Mouse (Mus musculus) lung, postnatal 36 days (tissue): Measurements from ENCODE around the gene Cc2d1a.

Experiments
- DNase-seq: peaks from one replicate; pipeline ENCODE4 v3.0.0; 2022; ENCODE audit warnings: mixed read lengths

Cc2d1a gene

DNA sequence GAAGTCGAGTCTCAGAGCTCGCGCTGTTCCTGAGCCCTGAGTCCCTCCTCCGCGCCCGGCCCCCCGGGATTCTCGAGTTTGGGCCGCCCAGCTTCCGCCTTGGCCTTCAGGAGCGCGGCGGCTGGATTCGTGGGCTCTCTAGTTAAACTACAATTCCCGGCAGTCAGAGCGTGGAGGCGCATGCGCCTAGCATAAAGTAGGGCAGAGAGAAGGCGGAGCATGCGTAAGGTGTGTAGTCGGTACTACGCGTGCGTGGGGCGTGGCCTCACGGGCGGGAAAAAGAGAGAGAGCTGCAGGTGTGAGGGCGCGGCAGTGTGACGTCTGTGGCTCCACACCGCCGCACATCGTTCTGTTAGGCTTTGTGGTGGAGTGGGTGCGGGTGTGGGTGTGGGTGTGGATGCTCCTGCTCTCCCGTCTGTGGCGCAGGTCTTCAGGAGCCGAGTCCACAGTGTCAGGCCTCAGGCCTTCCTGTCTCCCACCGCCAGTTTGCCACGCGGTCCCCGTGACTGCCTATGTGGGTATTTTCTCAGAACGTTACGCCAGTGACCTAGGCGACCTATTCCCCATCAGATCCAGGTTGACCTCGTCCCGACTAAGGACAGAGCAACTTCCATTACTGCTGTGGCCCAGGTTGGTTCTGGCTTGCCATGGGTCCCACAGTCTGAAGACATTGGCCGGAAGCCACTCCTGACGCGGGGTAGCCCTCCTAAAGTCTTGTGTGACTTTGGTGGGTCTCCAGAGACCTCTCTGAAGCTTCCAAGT is at the start of gene Cc2d1a, which contains the start of gene 4930432K21Rik:
Cc2d1a (minus strand) TSS at position 168 of the 762 bp plus-strand sequence.
4930432K21Rik (plus strand) TSS at position 257 of the 762 bp plus-strand sequence.
- DNase-seq = peak; percentile 98

DNA sequence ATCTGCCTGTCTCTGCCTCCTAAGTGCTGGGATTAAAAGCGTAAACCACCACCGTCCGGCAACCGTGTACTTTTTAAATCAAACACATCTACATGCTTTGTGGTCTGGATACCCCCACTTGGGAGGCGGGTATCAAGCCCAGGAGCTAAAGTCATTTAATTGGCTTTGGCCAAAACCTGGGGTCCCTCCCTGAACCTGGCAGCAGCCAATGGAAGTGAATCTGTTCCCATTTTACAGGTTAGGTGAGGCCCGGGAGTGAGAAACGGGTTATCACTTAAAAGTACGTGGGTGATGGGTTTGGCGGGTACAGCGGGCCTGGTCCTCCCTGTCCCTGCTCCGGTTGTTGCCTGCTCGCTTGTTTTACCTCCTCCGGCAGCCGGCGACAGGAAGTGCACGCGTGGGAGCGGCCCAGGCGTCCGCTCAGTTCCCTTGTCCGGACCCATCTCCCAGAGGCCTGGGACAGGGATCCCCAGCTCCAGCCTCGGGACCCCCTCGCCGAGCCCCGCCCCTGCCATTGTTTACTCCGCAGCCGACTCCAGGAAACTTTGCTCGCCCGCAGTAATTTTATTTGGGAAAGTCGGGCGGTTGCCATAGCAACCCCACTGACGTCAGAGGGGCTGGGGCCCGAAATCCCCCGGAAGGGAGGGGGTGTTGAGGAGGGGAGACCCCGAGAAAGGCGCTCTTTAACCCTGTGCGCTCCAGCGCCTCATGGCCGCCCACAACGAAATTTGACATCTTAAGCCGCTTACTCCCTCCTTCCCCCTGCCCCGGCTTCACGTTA is 49.6 kb upstream of the Cc2d1a start:
- DNase-seq = peak; percentile 93

DNA sequence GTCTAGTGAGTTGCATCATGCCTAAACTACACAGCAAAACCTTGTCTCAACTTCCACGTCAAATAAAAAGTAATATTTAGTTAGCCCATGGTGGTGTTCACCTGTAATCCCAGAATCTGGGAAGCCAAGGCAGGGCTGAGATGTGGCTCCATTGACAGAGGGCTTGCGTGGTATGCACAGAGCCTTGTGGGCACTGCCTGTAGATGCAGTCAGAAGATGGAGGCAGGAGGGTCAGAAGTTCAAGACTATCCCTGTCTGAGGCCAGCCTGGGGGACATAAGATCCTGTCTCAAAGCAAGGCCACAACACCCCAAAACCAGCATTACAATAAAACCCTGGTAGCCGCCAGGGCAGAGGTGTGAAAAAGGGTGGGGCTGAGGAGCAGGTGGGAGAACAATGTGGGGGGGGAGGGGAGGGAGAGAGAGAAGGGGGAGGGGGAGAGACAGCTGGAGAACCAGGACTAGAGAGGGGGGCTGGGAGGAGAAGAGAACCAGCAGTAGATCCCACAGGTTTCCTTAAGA is 46.5 kb upstream of the Cc2d1a start:
- no peak for DNase-seq

DNA sequence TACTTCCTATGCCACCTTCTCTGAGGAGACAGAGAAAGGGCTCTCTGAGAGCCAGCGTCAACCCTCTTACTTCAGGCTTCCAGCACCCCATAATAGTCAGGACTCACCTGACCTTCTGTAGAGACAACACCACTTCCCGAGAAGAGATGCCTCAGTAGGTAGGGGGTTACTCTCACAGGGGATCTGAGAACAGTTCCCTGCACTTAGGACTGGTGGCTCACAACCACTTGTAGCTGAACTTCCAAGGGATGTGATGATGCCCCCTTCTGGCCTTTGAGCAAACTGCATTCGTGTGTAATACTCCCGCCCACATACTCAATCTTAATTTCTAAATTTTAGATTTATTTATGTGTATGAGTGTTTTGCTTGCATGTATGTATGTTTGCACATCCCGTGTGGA is 45.8 kb upstream of the Cc2d1a start:
- no peak for DNase-seq

DNA sequence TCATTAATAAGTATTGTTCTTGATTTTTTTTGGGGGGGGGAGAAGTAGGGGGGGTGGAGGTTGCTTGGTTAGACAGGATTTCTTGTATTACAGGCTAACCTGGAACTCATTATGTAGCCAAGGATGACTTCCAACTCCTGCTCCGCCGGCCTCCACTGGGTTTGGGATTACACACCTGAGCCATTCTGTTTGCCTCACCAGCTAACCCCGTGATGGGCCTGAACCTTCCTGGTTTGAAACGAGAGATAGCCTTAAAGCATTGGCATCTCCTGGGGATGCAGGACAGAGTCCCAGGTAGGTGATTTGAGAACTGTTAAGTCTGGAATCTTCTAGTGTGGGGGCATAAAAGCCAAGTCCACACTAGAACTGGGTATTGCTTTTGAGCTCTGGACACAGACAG is 45.4 kb upstream of the Cc2d1a start:
- DNase-seq = no peak

DNA sequence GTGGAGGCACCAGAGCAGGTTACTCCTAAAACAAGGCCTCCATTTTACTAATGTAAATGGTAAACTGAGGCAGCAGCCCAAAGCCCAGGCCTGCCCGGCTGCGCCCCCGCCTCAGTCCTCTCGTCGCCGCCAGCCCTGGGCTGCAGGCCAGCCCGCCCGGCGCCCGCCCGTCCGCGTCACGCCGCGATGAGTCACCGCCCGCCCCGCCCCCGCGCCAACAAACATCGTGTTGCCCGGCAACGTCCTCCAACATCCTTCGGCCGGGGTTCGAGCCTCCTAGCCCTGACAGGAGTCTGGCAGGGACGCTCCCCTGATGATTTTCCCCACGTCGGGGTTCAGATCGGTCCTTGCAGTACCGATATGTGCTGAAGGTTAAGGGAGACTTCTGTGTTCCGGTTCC is 44.8 kb upstream of the Cc2d1a start:
- DNase-seq = peak; percentile 90

DNA sequence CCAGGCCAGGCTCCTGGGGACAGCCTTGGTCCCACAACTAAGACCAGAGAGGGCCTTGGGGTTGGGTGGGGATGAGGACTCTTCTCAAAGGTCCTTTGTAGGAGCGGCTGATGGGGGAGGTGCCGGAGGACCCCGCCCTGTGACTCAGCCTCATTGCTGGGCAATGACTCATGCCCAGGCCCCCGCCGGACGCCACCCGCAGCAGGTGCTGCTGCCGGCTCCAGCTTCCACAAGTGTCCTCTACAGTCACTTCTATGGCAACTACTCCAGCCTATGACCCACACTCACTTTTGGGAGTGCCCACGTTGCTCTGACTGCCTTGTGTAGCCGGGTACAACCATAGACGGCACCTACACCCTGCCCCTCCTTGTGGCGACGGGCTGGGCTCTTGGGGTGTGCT is 44.3 kb upstream of the Cc2d1a start:
- peak; percentile 95 for DNase-seq

DNA sequence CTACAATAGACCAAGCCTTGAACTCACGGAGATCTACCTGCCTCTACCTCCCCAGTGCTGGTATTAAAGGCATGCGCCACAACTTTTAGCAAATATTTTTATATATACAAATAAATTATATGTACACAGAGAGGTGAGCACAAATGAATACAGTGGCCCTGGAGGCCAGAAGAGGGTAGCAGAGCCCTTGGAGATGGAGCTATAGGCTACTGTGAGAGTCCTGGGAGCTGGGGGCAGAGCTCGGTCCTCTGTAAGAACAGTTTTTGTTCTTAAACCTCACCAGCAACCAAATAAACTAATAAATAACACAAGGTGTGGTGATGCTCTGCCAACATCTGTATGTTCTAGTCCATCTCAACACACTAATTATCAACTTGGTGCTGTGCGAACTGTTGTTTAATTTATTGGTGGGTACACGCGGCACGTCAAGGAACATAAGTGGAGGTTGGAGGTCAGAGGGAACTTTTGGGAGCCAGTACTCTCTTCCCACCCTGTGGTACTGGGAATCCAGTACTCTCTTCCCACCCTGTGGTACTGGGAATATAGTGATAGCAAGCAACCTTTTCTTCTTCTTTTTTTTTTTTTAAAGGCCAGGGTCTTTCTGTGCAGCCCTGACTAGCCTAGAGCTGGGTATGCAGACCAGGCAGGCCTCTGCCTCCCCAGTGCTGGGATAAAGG is 42.6 kb upstream of the Cc2d1a start:
- peak; percentile 55 for DNase-seq

DNA sequence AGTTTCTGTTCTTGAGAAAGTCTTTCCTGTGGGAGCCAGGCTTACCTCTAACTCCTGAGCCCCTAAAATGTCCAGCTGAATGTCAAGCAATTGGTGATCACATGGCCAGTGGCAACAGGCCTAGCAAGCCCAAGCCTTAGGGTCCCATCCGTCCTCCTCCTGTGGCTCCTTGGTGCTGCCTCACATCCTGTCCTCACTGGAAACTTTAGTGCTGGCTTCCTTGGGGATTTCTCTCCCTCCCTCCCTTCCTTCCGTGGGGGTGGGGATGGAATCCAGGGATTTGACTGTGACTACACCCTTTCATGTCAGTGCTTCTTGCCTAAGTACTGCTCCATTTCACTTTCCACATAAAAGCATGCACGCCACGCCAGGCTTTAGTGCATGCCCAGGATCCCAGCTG is 41.9 kb upstream of the Cc2d1a start:
- peak; percentile 86 for DNase-seq

DNA sequence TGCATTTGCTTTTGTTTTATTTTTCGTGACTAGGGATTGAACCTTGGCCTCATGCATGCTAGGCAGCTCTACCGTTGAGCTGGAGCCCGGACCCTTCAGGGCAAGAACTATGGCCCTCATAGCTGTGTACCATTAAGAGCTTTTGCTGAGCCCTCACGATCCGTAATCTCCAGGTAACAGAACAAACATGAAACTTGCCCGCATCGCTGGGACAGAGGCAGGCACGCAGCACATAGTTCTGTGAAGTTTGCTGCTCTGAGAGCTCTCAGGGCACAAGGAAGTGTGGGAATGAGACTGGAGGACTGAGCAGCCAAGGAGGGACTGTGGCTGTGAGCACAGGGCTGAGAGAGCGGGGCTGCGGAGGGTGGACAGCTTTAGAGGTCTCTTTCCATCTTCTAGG is 40.9 kb upstream of the Cc2d1a start:
- DNase-seq = peak; percentile 58

DNA sequence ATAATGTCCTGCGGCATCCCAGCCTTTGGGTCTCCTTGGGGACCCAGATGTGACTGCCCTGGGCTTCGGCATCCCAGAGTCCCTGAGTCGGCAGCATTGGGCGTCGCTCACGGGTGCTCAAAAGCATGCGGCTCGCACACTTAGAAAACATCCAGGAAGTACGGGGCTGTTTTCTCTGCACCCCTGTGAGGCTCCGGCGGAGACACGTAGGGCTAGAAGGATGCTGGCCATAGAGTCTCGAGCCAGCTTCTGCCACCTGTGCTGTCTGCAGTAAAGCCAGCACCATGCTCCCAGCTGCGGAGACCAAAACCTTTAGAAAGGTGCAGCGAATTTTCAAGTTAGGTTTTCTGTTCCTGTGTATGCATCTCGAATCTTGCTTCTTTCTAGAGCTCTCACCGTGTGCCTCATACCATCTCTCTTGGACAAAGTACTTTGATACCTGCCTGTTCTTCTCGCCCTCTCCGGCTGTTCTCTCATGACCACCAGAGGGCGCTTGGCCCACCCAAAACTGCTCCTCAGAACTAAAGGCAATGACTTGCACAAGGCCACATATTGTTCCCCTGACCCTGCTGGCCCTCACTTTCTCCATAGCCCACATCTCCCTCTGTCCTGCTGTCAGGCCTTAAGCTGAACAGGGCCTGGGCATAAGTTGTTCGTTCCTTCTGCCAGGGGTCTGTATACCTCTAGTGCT is 39.5 kb upstream of the Cc2d1a start:
- peak; percentile 89 for DNase-seq

DNA sequence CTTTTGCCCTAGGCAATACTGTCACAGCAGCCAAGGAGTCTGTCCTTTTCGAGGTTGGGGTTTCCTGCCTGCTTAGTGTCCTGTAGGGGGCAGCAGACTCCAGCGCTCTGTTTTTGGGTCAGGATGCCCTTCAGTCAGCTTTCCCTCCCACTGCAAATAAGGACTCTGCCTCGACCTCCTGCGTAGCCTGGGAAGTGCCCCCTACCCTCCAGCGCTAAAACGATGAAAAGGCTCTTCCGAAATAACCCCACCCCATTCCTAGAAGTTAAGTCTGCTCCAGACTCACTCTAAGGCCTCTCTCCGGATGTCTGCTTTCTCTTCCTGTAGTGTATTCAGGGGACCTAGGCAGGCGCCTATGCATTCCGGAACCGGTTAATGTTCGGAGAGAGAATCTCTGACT is 38.8 kb upstream of the Cc2d1a start:
- DNase-seq = peak; percentile 93

DNA sequence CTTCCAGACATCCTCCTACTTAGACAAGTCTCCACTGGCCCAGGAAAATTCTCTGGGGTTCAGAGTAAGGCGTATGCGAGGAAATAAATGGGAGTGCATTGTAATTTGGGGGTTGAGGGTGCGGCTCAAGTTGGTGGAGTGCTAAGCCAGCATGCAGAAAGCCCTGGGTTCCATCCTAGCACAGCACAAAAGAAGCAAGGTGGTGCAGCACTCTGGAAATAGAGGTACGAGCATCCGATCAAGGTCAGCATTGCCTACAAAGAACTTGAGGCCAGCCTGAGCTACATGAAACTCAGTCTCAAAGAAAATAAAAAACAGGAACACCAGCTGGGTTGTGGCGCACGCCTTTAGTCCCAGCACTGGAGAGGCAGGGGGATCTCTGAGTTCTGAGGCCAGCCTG is 37.4 kb upstream of the Cc2d1a start, which contains the start of gene Nanos3:
Nanos3 (minus strand) TSS at position 101 of the 400 bp plus-strand sequence.
- DNase-seq = no peak

DNA sequence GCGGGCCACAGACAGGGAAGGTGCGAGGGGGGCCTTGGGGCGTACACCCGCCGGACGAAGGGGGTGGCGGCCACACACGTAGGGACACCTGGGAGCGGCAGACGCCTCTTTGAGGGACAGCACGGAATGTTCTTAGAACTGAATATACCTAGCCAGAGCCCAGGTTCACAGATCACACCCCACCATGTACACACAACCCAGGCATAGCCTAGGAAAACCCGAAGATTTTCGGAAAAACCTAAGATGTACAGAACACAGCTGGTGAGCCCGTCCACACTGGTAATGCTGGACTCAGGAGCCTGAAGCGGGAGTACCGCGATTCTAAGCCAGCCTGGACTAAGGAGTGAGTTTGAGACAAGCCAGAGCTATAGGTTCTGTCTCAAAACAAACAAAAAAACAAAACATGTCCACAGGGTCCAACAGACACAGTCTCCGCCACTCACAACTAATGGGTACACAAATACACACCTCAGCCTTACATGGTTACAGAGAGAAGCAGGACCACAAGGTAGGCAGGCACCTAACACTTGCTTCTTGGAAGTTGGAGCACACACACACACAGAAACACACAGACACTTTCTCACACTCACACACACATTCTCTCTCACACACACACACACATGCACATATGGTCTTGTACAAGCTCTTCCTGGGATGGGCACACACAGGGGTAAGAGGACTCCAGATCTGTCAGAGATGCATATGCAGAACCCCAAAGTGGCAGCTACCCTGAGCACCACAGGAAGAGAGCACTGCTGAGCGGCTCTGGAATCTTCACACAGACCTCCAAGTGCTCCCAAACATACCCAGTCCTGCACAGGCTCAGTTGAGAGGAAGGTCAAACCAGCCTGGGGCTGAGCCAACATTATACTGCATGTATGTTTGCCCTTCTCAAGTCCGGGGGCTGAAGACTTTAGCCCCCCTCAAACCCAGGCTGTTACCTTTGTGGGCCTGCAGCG is 36.6 kb upstream of the Cc2d1a start:
- no peak for DNase-seq

DNA sequence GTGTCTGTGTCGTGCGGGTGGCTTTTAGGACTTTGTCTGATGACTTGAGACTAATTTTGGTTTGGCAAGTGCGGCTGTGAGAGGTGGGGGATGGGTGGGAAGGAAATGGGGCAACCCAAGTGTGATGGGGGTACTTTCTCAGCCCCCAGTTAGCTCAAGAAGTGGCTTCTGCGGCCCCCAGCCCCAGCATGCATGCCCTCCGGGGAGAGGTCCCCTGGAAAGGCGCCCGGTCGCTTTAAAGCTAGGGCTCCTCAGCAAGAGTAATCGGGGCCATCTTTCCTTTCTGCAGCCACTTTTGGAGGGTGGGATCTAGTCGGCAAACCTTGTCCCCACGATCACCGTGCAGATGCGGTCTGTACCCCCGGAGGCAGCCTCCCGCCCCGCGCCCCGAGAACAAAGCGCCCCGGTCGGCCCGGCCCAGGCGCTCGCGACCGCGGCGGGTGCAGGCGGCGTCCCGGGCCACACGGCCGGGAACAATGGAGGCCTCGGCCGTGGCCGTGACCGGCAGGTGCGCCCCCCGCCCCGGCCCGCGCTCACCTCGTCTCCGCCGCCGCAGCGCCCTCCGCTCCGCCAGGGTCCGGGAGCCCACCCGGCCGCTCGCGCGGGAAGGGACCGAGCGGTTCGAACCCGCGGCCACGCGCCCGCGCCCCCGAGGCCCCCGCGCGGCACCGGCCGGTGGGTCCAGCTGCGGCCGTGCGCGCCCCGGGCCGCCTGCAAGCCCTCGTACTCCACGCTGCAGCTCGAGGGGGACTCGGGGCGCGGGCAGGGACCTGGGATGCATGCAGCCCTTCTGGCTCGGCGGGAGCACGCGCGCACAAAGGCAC is 35.7 kb upstream of the Cc2d1a start:
- DNase-seq = no peak

DNA sequence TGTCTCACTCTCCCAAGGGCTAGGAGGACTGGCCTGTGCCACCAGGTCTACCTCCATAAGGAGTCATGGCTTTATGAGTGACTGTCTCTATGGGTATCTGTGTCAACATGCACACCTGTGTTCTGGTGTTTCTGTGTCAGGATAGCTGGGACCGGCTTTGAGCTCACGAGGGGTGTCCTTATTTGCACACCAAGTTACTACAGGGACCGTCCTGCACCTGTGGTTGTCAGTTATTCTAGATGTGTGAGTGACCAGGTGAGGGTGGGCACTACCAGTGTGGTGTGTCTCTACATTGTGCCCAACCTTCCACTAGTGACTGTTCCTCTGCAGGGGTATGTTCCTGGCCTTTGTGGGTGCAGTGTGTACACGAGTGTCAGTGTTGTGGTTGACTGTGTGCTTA is 35.1 kb upstream of the Cc2d1a start:
- no peak for DNase-seq

DNA sequence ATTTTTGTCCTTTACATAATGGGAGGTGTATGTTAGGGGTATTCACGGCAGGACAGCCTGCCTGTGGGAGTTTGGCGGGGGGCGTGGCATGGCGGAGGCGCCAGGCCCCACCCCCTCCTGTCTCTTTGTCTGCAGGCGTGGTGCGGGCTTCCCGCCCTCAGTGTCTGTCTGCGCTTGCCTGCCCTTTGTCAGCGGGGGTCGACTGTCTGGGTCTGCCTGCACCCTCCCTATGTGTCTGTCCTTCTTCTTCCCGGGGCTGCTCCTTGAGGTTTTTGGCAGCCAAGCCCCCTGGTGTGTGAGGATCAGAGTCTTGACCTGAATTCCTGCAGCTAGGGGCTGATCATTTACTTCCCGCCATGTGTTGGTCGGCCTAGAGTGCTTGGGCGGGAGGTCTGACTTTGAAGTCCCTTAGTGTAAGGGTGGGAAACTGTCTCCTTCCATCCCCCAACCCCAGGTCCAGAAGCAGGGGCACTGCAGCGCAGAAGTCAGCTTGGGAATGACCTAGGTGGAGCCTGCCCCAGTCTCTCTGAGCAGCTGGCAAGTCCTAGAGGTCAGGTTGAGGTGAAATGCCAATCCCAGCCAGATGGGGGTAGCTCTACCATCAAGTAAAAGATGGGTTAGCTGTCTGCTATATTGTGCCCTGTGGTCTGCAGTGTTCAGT is 32.9 kb upstream of the Cc2d1a start:
- DNase-seq = peak; percentile 51

DNA sequence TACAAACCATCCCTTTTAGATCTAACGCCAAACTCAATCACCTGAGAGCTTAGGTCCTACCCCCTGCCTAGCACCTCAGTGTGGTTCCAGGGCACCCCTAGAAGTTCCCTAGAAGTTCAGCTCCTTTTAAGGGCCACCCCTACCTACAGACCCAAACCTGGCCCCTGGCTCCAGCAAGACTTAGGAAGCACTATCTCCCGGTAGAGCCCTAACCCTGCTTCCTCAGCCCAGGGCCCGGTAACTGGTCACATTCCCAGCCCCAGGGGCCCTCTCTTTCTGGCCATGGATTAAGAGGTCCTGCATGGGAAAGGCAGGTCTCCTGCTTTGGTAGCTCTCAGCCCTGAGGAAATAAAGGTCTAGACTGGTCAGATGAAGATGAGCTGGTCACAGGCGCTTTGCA is 32.2 kb upstream of the Cc2d1a start:
- DNase-seq = no peak

DNA sequence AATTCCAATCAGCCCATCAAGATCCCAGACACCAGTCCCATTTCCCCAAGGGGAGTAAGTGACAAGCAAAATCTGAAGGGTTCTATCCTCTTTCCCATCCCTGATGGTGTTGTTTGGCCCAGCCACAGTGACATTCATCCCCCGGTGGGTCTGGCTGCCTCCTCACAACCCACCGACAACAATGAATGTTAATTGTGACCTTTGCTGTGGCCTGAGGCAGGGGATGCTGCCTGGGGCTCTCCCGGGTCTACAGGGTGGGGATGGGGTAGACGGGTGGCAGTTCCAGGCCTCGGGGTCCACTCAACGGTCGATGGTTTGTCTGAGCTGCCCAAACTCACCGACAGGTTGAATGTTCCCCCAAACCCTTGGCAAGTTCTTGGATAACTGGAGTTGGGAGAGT is 30.9 kb upstream of the Cc2d1a start:
- no peak for DNase-seq

DNA sequence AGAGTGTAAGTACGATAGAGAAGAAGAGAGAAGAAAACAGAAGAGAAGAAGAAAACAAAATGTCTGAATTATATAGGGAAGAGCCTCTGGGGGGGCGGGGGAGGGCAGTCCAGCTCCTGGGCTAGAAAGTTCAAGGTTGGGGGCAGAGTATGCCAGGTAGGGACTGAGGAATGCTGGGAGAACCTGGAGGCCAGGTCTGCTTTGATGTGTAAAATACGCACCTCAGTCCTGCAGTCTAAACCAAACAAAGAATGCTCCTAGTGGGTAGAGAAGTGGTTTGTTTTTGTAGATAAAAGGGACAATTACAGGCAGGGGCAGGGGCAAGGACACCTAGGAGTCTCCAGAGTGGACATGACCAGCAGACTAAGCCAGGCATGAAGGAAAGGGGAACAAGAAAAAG is 29.7 kb upstream of the Cc2d1a start:
- DNase-seq = no peak
